21 mouse cellular contexts compared by ENCODE assay signal in the genomic region with DNA sequence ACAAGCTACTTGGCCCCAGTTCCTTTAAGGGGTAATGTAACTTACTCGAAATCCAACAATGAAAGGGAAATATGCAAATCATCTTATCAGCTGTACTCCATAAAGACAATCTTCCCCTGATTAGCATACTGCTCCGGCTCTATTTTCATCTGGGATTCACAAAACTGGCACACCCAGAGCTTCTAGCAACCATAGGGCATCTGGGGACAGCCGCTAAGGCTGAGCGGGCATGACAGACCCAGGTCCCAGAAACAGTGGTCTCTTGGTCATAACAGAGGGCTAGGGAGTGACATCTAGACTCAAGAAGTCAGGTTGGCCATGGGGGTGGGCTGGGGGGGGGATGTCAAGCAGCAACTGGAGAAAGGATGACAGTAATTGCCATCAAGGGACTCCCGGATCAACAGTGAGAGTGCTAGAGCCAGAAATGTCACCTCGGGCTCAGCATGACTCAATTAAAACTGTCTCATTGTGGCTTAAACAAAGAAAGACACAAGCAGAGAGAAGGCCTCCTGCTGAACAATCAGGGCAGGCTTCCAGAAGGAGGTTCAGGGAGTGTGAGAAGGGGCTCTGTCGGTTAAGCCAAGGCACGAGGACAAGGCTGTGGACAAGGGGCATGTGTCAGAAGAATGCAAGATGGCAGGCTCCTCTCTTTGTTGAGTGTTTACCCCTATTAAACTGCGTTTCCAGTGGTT. TPM values are rescaled to one million over a fixed set of nuclear protein-coding genes. Genes with fewer than 3 reads are reported as not detected.
A peak's percentile ranks its signal among the peaks of the same experiment; 100 is the strongest.
DNase-seq lines count a peak whose midpoint lies in the region; ATAC-seq lines count a peak whose summit lies in the region.
"Had no signal": no experiment of that assay in that cellular context is flagged by ENCODE, and none has a peak within 500 bp of the region (broad histone marks: within the 10 kb centered on the region; RNA-seq: fewer than 3 reads in every experiment).

No protein-coding gene starts in this region.

- H3K4me2 ChIP-seq in midbrain, embryonic 13.5 days (replicated peaks) = no peak overlapping the region
- H3K4me2 ChIP-seq in forebrain, embryonic 16.5 days (ENCODE audit: low read length) = no peak overlapping the region
- H3K4me2 ChIP-seq in heart, embryonic 11.5 days = no peak overlapping the region
- H3K4me2 ChIP-seq: embryonic facial prominence, embryonic 12.5 days; hindbrain, embryonic 15.5 days; liver, embryonic 15.5 days had no signal

- H3K9me3 ChIP-seq in midbrain, embryonic 13.5 days = no peaks in the 10 kb centered on the region
- no peaks in the 10 kb centered on the region for H3K9me3 ChIP-seq in midbrain, embryonic 10.5 days (replicated peaks)
- no peaks in the 10 kb centered on the region for H3K9me3 ChIP-seq in forebrain, embryonic 16.5 days (ENCODE audit: control insufficient read depth, low read length)
- no peaks in the 10 kb centered on the region for H3K9me3 ChIP-seq in heart, embryonic 11.5 days (replicated peaks; ENCODE audit: control insufficient read depth, low read length)
- H3K9me3 ChIP-seq: embryonic facial prominence, embryonic 12.5 days; hindbrain, embryonic 15.5 days; liver, embryonic 15.5 days had no signal

- H3K4me1 ChIP-seq in midbrain, embryonic 13.5 days (replicated peaks) = peaks cover 23% of the 10 kb centered on the region
- peaks cover 26% of the 10 kb centered on the region for H3K4me1 ChIP-seq in midbrain, embryonic 10.5 days
- peaks cover 12% of the 10 kb centered on the region for H3K4me1 ChIP-seq in forebrain, embryonic 16.5 days (replicated peaks; ENCODE audit: control insufficient read depth, insufficient read depth, low read length)
- no peaks in the 10 kb centered on the region for H3K4me1 ChIP-seq in heart, embryonic 11.5 days (ENCODE audit: control insufficient read depth, insufficient read depth, low read length)
- H3K4me1 ChIP-seq: embryonic facial prominence, embryonic 12.5 days; liver, embryonic 15.5 days had no signal

- H3K9ac ChIP-seq in midbrain, embryonic 13.5 days (replicated peaks) = no peak overlapping the region
- H3K9ac ChIP-seq in forebrain, embryonic 16.5 days (replicated peaks; ENCODE audit: low read depth, low read length) = no peak overlapping the region
- no peak overlapping the region for H3K9ac ChIP-seq in heart, embryonic 11.5 days (ENCODE audit: low read depth, low read length)
- H3K9ac ChIP-seq: embryonic facial prominence, embryonic 12.5 days; hindbrain, embryonic 15.5 days; liver, embryonic 15.5 days had no signal

- no peaks in the 10 kb centered on the region for H3K27me3 ChIP-seq in midbrain, embryonic 13.5 days
- no peaks in the 10 kb centered on the region for H3K27me3 ChIP-seq in midbrain, embryonic 10.5 days (ENCODE audit: low read depth, poor library complexity, severe bottlenecking)
- no peaks in the 10 kb centered on the region for H3K27me3 ChIP-seq in forebrain, embryonic 16.5 days (replicated peaks; ENCODE audit: control insufficient read depth, insufficient read depth, low read length)
- no peaks in the 10 kb centered on the region for H3K27me3 ChIP-seq in heart, embryonic 11.5 days (ENCODE audit: control insufficient read depth, insufficient read depth, low read length)
- H3K27me3 ChIP-seq: embryonic facial prominence, embryonic 12.5 days; hindbrain, embryonic 15.5 days had no signal

- WGBS in midbrain, embryonic 13.5 days = 38% methylated on average over 9 of the region's 9 CpGs
- 62% methylated on average over 9 of the region's 9 CpGs for WGBS in midbrain, embryonic 10.5 days
- WGBS in forebrain, embryonic 16.5 days = 21% methylated on average over 9 of the region's 9 CpGs
- WGBS in heart, embryonic 11.5 days (ENCODE audit: insufficient replicate concordance) = 71% methylated on average over 9 of the region's 9 CpGs

- H3K36me3 ChIP-seq in midbrain, embryonic 13.5 days = no peaks in the 10 kb centered on the region
- no peaks in the 10 kb centered on the region for H3K36me3 ChIP-seq in midbrain, embryonic 10.5 days
- no peaks in the 10 kb centered on the region for H3K36me3 ChIP-seq in forebrain, embryonic 16.5 days (ENCODE audit: control insufficient read depth, insufficient read depth)
- H3K36me3 ChIP-seq in heart, embryonic 11.5 days (ENCODE audit: control insufficient read depth, insufficient read depth, low read length) = no peaks in the 10 kb centered on the region
- H3K36me3 ChIP-seq: embryonic facial prominence, embryonic 12.5 days; hindbrain, embryonic 15.5 days; liver, embryonic 15.5 days had no signal

- H3K27ac ChIP-seq in midbrain, embryonic 13.5 days = 0 out of 2 replicates have a peak overlapping the region, but pooled peaks have one; percentile 21
- no peak overlapping the region for H3K27ac ChIP-seq in midbrain, embryonic 10.5 days (replicated peaks)
- H3K27ac ChIP-seq in forebrain, embryonic 16.5 days (ENCODE audit: low read length) = no peak overlapping the region
- H3K27ac ChIP-seq in heart, embryonic 11.5 days (ENCODE audit: low read depth, low read length) = no peak overlapping the region
- H3K27ac ChIP-seq: embryonic facial prominence, embryonic 12.5 days; gastrocnemius, adult 2 months; hindbrain, embryonic 15.5 days; liver, embryonic 15.5 days had no signal

- ATAC-seq in midbrain, embryonic 13.5 days = peak; percentile 69
- ATAC-seq in forebrain, embryonic 16.5 days = peak; percentile 63
- ATAC-seq in heart, embryonic 11.5 days (replicated peaks; ENCODE audit: insufficient number of reproducible peaks, low FRiP score, low TSS enrichment) = no peak
- ATAC-seq: lung, postnatal 0 days had no signal

- peak; percentile 49 to 52 for DNase-seq in cerebellum, postnatal 10 days
- no peak for DNase-seq in cerebellum, adult 11 months
- no peak for DNase-seq in midbrain, embryonic 10.5 days (ENCODE audit: low spot score)
- DNase-seq in retina, embryonic 14.5 days (ENCODE audit: low spot score) = peak; percentile 21
- DNase-seq in adrenal gland, postnatal 4 days (ENCODE audit: low spot score in 2 of 2) = no peak
- DNase-seq: cerebellum, adult 18-20 months; gastrocnemius, adult 2 months; heart, adult 18-20 months; kidney, adult 2 months; kidney, postnatal 14 days; thymus, postnatal 25 days had no signal

- no peak overlapping the region for H3K4me3 ChIP-seq in midbrain, embryonic 13.5 days (replicated peaks)
- no peak overlapping the region for H3K4me3 ChIP-seq in midbrain, embryonic 10.5 days
- no peak overlapping the region for H3K4me3 ChIP-seq in forebrain, embryonic 16.5 days (replicated peaks; ENCODE audit: low read length)
- no peak overlapping the region for H3K4me3 ChIP-seq in heart, embryonic 11.5 days (ENCODE audit: low read depth, low read length)
- H3K4me3 ChIP-seq: embryonic facial prominence, embryonic 12.5 days; gastrocnemius, adult 2 months; hindbrain, embryonic 15.5 days; liver, embryonic 15.5 days; myocyte had no signal

RNA-seq across cellular contexts. Expression of gene Gabbr2, which starts 59.8 kb away (rescaled TPM):
- 3.0 and 3.8 TPM in 2 replicates for polyA plus RNA-seq in midbrain, embryonic 13.5 days (2015; fragmentation: Nextera tagmentation; extraction: Ambion mirVana)
- polyA plus RNA-seq in midbrain, embryonic 10.5 days (2016; fragmentation: Nextera tagmentation; extraction: Ambion mirVana) = 0.12 and 0.25 TPM in 2 replicates
- polyA plus RNA-seq in forebrain, embryonic 16.5 days (2015; fragmentation: Nextera tagmentation; extraction: Ambion mirVana) = 3.9 and 5.5 TPM in 2 replicates
- 0.04 and 0.13 TPM in 2 replicates for polyA plus RNA-seq in heart, embryonic 11.5 days (2014; fragmentation: Nextera tagmentation; extraction: Ambion mirVana)
- 1 to 10 TPM; 1.2 to 1.6 TPM for total RNA-seq in adrenal gland, postnatal 4 days (2021)
- total RNA-seq: heart, adult 18-20 months; megakaryocyte, adult 5-6 weeks; MEL had no signal
- polyA plus RNA-seq: lung, postnatal 0 days; myocyte had no signal

Comparison
In these comparisons a context has a peak if more than half of its experiments do, and no peak if none do; other contexts are left out.
1. DNase-seq: peak in cerebellum, postnatal 10 days (2 of 2) and retina, embryonic 14.5 days (single experiment); none in cerebellum, adult 11 months (single experiment), midbrain, embryonic 10.5 days (single experiment) and adrenal gland, postnatal 4 days (0 of 2).